Mouse (Mus musculus) bone marrow macrophage, adult 2 months (primary cell): Measurements from ENCODE around the gene H60b.
"Not testable (repeated sequence)": the region's sequence is repeated elsewhere in the genome, so short reads cannot be mapped to it uniquely, and the experiment has no call there.

ENCODE experiments used
- CTCF ChIP-seq: IDR thresholded peaks from 2 replicates; pipeline ENCODE4 v1.5.1; 2012; ENCODE audit warnings: low read depth, mild to moderate bottlenecking, low read length, moderate library complexity
- POLR2A ChIP-seq: IDR thresholded peaks from 2 replicates; pipeline ENCODE4 v1.6.1; 2012; ENCODE audit warnings: mild to moderate bottlenecking, low read depth, low read length, borderline replicate concordance

- not testable (repeated sequence) for TF ChIP-seq POLR2A, CTCF
Observed at GRCm38 (mm10) chr10:22272914-22273683, 114.7 kb downstream of the H60b start.
